Mouse (Mus musculus) ES-Bruce4 (cell line): ENCODE results near the gene Pex3.

Source experiments
- CTCF ChIP-seq: IDR thresholded peaks from one replicate; pipeline ENCODE4 v1.8.1; 2011; ENCODE audit warnings: low read depth, low read length
- POLR2A ChIP-seq: IDR thresholded peaks from one replicate; pipeline ENCODE4 v1.8.1; 2011; ENCODE audit warnings: low read length; ENCODE audit not compliant: insufficient read depth

DNA sequence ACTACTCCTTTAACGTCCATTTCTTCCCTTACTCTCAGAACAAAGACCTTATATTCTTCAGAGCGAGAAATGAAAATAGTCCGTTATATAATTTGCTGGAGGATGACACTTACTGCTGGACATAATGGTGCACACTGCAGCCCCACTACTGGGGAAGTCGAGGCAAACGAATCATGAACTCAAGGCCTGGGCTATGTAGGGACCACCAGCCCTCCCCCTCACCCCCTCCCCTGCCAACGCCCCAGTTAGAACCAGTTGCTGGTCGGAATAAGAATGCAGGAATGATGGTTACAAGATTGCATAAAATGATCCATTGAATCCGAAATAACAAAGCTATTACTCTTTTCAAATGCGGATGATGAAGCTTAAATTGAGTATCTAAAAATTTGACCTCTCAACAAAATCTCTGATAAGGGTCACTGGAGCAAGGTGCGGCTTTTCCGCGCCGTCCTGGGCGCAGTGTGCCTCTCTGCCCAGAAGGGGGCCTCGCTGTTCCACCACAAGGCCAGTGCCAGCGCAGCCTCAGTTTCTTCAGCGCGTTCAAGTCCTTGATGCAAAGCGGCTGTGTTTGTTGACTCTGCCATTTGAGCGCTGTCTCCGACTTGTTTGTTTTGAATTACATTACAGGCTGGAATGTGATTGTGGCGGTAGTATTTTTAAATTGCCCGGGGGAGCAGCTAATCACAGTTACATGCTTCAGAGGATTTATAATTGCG lies 11.6 kb upstream of the Pex3 start:
- TF ChIP-seq POLR2A (no peak), CTCF (peak; percentile 88)
